Mouse (Mus musculus): ENCODE measurements around the gene Map4k2. TPM values are rescaled to one million over a fixed set of nuclear protein-coding genes. Genes with fewer than 3 reads are reported as not detected.

Map4k2 gene
- polyA plus RNA-seq, 1 experiment from 2014 or later, result 18.4 TPM

DNA sequence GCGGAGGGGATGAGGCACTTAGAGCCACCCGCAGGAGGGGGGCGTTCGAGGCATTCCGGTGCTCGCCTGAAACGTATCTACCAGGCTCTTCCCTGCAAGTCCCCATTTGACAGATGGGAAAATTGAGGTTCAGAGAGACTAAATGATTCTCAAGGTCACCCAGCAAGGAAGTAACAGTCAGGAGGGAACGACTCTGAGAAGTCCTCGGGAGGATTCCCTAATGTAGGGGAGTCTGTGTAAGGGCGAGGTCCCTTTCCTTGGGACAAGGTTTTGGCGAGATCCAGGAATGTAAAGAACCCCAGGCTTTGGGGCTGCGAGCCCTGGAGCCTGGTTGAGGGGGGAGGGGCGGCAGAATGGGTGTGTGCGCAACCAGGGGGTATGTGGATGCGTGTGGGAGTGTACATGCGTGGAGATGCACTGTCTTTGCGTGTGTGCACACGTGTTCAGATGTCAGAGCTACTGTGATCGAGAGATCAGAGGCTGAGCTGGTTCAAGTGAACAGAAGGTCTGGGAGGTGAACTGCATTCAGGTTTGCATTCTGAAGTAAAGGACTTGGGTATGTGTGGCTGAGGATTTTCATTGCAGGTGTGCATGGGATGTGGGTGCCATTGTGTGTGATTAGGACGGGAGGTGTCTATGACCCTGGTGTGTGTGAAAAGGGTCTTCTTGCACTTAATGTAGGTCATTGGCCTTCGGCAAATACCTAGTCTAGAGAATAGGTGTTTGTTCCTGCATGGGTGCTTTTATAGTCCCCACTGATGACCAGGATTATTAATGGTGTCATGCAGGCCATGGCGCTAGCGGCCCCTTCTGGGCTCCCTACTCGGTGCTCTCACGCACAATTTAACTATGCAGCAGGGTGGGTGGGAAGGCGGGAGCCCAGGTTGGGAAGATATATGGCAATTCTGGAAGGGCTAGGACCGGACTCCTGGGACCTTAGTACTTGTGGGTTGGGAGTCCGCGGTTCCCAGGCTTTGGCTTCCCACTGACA is 59.5 kb downstream of the Map4k2 start:
- Histone ChIP-seq H3K9ac (peak overlapping the region; percentile 69), H3K9me3 (no peaks in the 10 kb centered on the region), H3K4me3 (peak overlapping the region; percentile 57), H3K4me2 (replicated peaks) (peak overlapping the region; percentile 100), H3K4me1 (peaks cover 41% of the 10 kb centered on the region), H3K27me3 (replicated peaks) (peaks cover 39% of the 10 kb centered on the region), H3K27ac (no peak overlapping the region), H3K36me3 (no peaks in the 10 kb centered on the region)
- ATAC-seq (ENCODE audit: low FRiP score, low read depth), result no peak
- WGBS, result 2% methylated on average over 29 of the region's 29 CpGs

DNA sequence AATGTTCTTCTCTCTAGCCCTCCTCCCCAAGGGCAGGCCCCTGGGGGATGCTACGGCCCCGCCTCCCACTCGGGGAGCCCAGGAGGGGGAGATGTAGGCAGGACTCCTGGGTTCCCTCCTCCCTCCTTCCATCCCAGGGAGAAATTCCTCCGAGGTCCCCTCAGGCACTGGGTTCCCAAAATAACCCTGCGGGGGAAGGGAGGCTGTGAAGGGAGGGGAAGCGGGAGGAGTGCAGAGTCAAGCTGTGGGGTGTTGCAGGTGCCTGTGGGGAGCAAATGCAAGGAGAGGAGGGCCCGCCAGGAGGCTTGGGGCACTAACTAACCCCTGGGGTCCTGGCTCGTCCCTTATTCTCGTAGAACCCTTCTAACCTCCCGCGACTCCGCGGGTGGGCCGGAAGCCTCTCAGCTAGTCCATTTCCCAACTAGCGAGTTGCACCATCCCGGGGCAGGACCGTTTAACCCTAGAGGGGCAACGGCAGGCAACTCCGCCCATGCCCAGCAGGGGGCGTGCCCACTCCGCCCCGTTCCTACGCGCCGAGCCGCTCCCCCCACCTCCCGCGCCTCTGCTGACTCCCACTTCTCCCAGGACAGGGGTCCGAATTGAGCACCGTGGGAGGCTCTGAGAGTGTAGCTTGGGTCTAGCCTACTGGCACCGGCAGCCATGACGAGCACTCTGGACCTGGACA is 60.3 kb downstream of the Map4k2 start:
- no peak overlapping the region for H3K9ac ChIP-seq
- peaks cover 39% of the 10 kb centered on the region for H3K27me3 ChIP-seq (replicated peaks)
- ATAC-seq (ENCODE audit: low FRiP score, low read depth), result peak; percentile 3; the same call in 1 of the 2 replicates
- H3K27ac ChIP-seq, result no peak overlapping the region
- H3K36me3 ChIP-seq, result no peaks in the 10 kb centered on the region
- H3K9me3 ChIP-seq, result no peaks in the 10 kb centered on the region
- H3K4me3 ChIP-seq, result peak overlapping the region; percentile 30
- H3K4me2 ChIP-seq (replicated peaks), result peak overlapping the region; percentile 100
- WGBS, result under 1% methylated on average over 32 of the region's 32 CpGs
- H3K4me1 ChIP-seq, result peaks cover 41% of the 10 kb centered on the region

DNA sequence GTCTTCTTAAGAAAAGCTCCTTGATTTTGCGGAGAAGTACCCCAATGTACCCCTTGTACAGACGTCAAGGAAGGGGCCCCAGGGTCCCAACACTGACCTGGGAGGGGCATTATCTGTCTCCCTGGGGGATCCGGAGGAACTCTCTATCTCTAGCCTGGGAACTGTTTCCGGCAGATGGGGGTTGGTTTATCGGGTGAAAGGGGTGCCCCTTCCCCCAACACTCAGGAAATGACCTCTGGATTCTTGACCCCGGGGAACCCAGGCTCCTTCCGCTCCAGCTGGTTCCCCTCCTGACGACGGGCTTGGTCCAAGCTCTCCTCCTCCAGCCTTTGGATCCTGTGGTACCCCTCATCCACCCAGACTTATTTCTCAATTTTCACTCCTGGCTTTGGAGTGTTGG is 61.0 kb downstream of the Map4k2 start:
- no peak for ATAC-seq (ENCODE audit: low FRiP score, low read depth)
- Histone ChIP-seq H3K9me3 (no peaks in the 10 kb centered on the region), H3K36me3 (no peaks in the 10 kb centered on the region), H3K4me3 (peak overlapping the region; percentile 30; the same call in 1 of the 2 replicates), H3K27me3 (replicated peaks) (peaks cover 39% of the 10 kb centered on the region), H3K27ac (no peak overlapping the region), H3K9ac (no peak overlapping the region), H3K4me1 (peaks cover 41% of the 10 kb centered on the region), H3K4me2 (replicated peaks) (peak overlapping the region; percentile 100)
- WGBS, result 12% methylated on average over 9 of the region's 9 CpGs

- peaks cover 34% of the 10 kb centered on the region for H3K4me1 ChIP-seq
- H3K27ac ChIP-seq, result no peak overlapping the region
- no peaks in the 10 kb centered on the region for H3K36me3 ChIP-seq
- no peaks in the 10 kb centered on the region for H3K9me3 ChIP-seq
- H3K4me3 ChIP-seq, result no peak overlapping the region
- WGBS, result 86% methylated on average over 10 of the region's 10 CpGs
- no peak overlapping the region for H3K4me2 ChIP-seq (replicated peaks)
- peak overlapping the region; percentile 2; the same call in 1 of the 2 replicates for H3K9ac ChIP-seq
- H3K27me3 ChIP-seq (replicated peaks), result peaks cover 32% of the 10 kb centered on the region
- no peak for ATAC-seq (ENCODE audit: low FRiP score, low read depth)
These were observed 62.9 kb downstream of the Map4k2 start for GRCm38 (mm10) chr19:6403869-6404268.

Small RNA genes lying within 50 kb of the gene (microRNA-seq; reads per million reads assigned to microRNA genes)
- 0.66 reads per million for gene Mir6989

Other genes with a start within 250 kb of the Map4k2 start
- gene AC131692.1, start 246.7 kb upstream of the Map4k2 start, polyA plus RNA-seq (2016; fragmentation: Nextera tagmentation; extraction: Ambion mirVana), result 0.33 TPM in 1 of 2 replicates, not detected in the other
- gene Naaladl1, start 235.4 kb upstream of the Map4k2 start, polyA plus RNA-seq (2016; fragmentation: Nextera tagmentation; extraction: Ambion mirVana), result 0.63 and 0.82 TPM in 2 replicates
- 53.5 and 59.0 TPM in 2 replicates for gene Sac3d1, start 222.5 kb upstream of the Map4k2 start, polyA plus RNA-seq (2016; fragmentation: Nextera tagmentation; extraction: Ambion mirVana)
- gene Snx15, start 212.8 kb upstream of the Map4k2 start, polyA plus RNA-seq (2016; fragmentation: Nextera tagmentation; extraction: Ambion mirVana), result 40.3 and 42.3 TPM in 2 replicates
- not detected in 2 replicates for gene Batf2, start 200.2 kb upstream of the Map4k2 start, polyA plus RNA-seq (2016; fragmentation: Nextera tagmentation; extraction: Ambion mirVana)
- gene Arl2, start 199.6 kb upstream of the Map4k2 start, polyA plus RNA-seq (2016; fragmentation: Nextera tagmentation; extraction: Ambion mirVana), result 100 and 102 TPM in 2 replicates
- gene Majin, start 156.7 kb upstream of the Map4k2 start, polyA plus RNA-seq (2016; fragmentation: Nextera tagmentation; extraction: Ambion mirVana), result not detected in 2 replicates
- gene Gpha2, start 114.8 kb upstream of the Map4k2 start, polyA plus RNA-seq (2016; fragmentation: Nextera tagmentation; extraction: Ambion mirVana), result not detected in 2 replicates
- 77.8 and 82.8 TPM in 2 replicates for gene Ppp2r5b, start 105.3 kb upstream of the Map4k2 start, polyA plus RNA-seq (2016; fragmentation: Nextera tagmentation; extraction: Ambion mirVana)
- 13.8 and 14.7 TPM in 2 replicates for gene Atg2a, start 99.5 kb upstream of the Map4k2 start, polyA plus RNA-seq (2016; fragmentation: Nextera tagmentation; extraction: Ambion mirVana)
- gene Ehd1, start 64.4 kb upstream of the Map4k2 start, polyA plus RNA-seq (2016; fragmentation: Nextera tagmentation; extraction: Ambion mirVana), result 87.2 and 96.4 TPM in 2 replicates
- 0.27 and 0.60 TPM in 2 replicates for gene Cdc42bpg, start 34.7 kb upstream of the Map4k2 start, polyA plus RNA-seq (2016; fragmentation: Nextera tagmentation; extraction: Ambion mirVana)
- gene Men1, start 6.2 kb upstream of the Map4k2 start, polyA plus RNA-seq (2016; fragmentation: Nextera tagmentation; extraction: Ambion mirVana), result 93.3 and 93.5 TPM in 2 replicates
- 171 TPM in 2 replicates for gene Sf1, start 22.6 kb downstream of the Map4k2 start, polyA plus RNA-seq (2016; fragmentation: Nextera tagmentation; extraction: Ambion mirVana)
- 4.7 and 5.5 TPM in 2 replicates for gene Pygm, start 43.3 kb downstream of the Map4k2 start, polyA plus RNA-seq (2016; fragmentation: Nextera tagmentation; extraction: Ambion mirVana)
- gene Rasgrp2, start 58.2 kb downstream of the Map4k2 start, polyA plus RNA-seq (2016; fragmentation: Nextera tagmentation; extraction: Ambion mirVana), result 26.4 and 28.3 TPM in 2 replicates
- gene Nrxn2, start 77.6 kb downstream of the Map4k2 start, polyA plus RNA-seq (2016; fragmentation: Nextera tagmentation; extraction: Ambion mirVana), result 31.2 and 32.9 TPM in 2 replicates
- gene Slc22a12, start 201.9 kb downstream of the Map4k2 start, polyA plus RNA-seq (2016; fragmentation: Nextera tagmentation; extraction: Ambion mirVana), result not detected in 2 replicates

Measured in neural tube, embryonic 12.5 days (tissue).